Mouse (Mus musculus): ENCODE measurements around the gene Pgm1.

GRCm38 (mm10) chr4:99981216-99981615 is 52.0 kb downstream of the Pgm1 start:
- TF ChIP-seq POLR2A (IDR thresholded peaks at IDR 0.05; ENCODE audit: low read depth, low read length) = no peak
- TF ChIP-seq CTCF (IDR thresholded peaks at IDR 0.05; ENCODE audit: extremely low read depth, insufficient read depth, insufficient read length, insufficient replicate concordance) = no peak
